In genomic region chr4:120697799-120698484, GRCm38 (mm10) we compare ENCODE assay signal across 9 mouse cellular contexts. TPM values are rescaled to one million over a fixed set of nuclear protein-coding genes. Genes with fewer than 3 reads are reported as not detected.
DNase-seq lines count a peak whose midpoint lies in the region; ATAC-seq lines count a peak whose summit lies in the region.
"Had no signal": no experiment of that assay in that cellular context is flagged by ENCODE, and none has a peak within 500 bp of the region (broad histone marks: within the 10 kb centered on the region; RNA-seq: fewer than 3 reads in every experiment).

No protein-coding gene starts in this region.

- H3K9me3 ChIP-seq in kidney, embryonic 16.5 days (ENCODE audit: low read length), result no peaks in the 10 kb centered on the region
- H3K9me3 ChIP-seq in embryonic facial prominence, embryonic 14.5 days (ENCODE audit: control insufficient read depth, low read length), result no peaks in the 10 kb centered on the region
- H3K9me3 ChIP-seq in limb, embryonic 11.5 days (ENCODE audit: control insufficient read depth, low read length), result no peaks in the 10 kb centered on the region
- no peaks in the 10 kb centered on the region for H3K9me3 ChIP-seq in neural tube, embryonic 13.5 days

- DNase-seq in kidney, postnatal 14 days, result no peak
- DNase-seq in embryonic facial prominence, embryonic 14.5 days (ENCODE audit: low spot score), result no peak
- DNase-seq in limb, embryonic 11.5 days (ENCODE audit: low spot score), result no peak
- no peak for DNase-seq in urinary bladder, postnatal 25 days (ENCODE audit: low spot score)
- DNase-seq in left cerebral cortex, postnatal 36 days (ENCODE audit: low spot score in 2 of 2), result no peak
- no peak for DNase-seq in spleen, adult 18-20 months
- DNase-seq: heart, adult 11 months had no signal

- 0 out of 2 replicates have a peak, but pooled peaks have one; percentile 24 for ATAC-seq in kidney, embryonic 16.5 days (ENCODE audit: low FRiP score, low TSS enrichment)
- no peak for ATAC-seq in embryonic facial prominence, embryonic 14.5 days (ENCODE audit: low read depth)
- ATAC-seq in limb, embryonic 11.5 days (ENCODE audit: insufficient number of reproducible peaks, low FRiP score, low TSS enrichment, low read depth), result no peak
- no peak for ATAC-seq in neural tube, embryonic 13.5 days (ENCODE audit: low read depth)

- peaks cover 26% of the 10 kb centered on the region for H3K27me3 ChIP-seq in kidney, embryonic 16.5 days (ENCODE audit: insufficient read depth, low read length)
- H3K27me3 ChIP-seq in embryonic facial prominence, embryonic 14.5 days (replicated peaks; ENCODE audit: control insufficient read depth, insufficient read depth, low read length), result peaks cover 19% of the 10 kb centered on the region
- peaks cover 17% of the 10 kb centered on the region for H3K27me3 ChIP-seq in limb, embryonic 11.5 days (ENCODE audit: control insufficient read depth, insufficient read depth, low read length)
- peaks cover 49% of the 10 kb centered on the region for H3K27me3 ChIP-seq in neural tube, embryonic 13.5 days

- no peak overlapping the region for H3K27ac ChIP-seq in kidney, embryonic 16.5 days (ENCODE audit: low read length)
- no peak overlapping the region for H3K27ac ChIP-seq in embryonic facial prominence, embryonic 14.5 days (replicated peaks; ENCODE audit: low read depth, low read length)
- no peak overlapping the region for H3K27ac ChIP-seq in limb, embryonic 11.5 days (replicated peaks; ENCODE audit: low read depth, low read length)
- H3K27ac ChIP-seq in neural tube, embryonic 13.5 days (replicated peaks), result no peak overlapping the region

- 0 out of 2 replicates have a peak, but pooled peaks cover 4% of the 10 kb centered on the region for H3K4me1 ChIP-seq in kidney, embryonic 16.5 days (ENCODE audit: insufficient read depth, low read length)
- no peaks in the 10 kb centered on the region for H3K4me1 ChIP-seq in embryonic facial prominence, embryonic 14.5 days (ENCODE audit: control insufficient read depth, insufficient read depth, low read length)
- no peaks in the 10 kb centered on the region for H3K4me1 ChIP-seq in limb, embryonic 11.5 days (ENCODE audit: control insufficient read depth, insufficient read depth, low read length)
- no peaks in the 10 kb centered on the region; the same call in 1 of the 2 replicates for H3K4me1 ChIP-seq in neural tube, embryonic 13.5 days (replicated peaks)

- peak overlapping the region; percentile 44 for H3K4me2 ChIP-seq in kidney, embryonic 16.5 days (replicated peaks; ENCODE audit: low read depth, low read length)
- H3K4me2 ChIP-seq in embryonic facial prominence, embryonic 14.5 days (ENCODE audit: low read depth, low read length), result peak overlapping the region; percentile 28; the same call in 1 of the 2 replicates
- H3K4me2 ChIP-seq in limb, embryonic 11.5 days (ENCODE audit: low read depth, severe bottlenecking), result peak overlapping the region; percentile 7; the same call in 1 of the 2 replicates
- H3K4me2 ChIP-seq in neural tube, embryonic 13.5 days, result peak overlapping the region; percentile 13; the same call in 1 of the 2 replicates

- 0 out of 2 replicates have a peak overlapping the region, but pooled peaks have one; percentile 12 for H3K4me3 ChIP-seq in kidney, embryonic 16.5 days (ENCODE audit: low read length)
- H3K4me3 ChIP-seq in embryonic facial prominence, embryonic 14.5 days (ENCODE audit: low read depth, low read length), result no peak overlapping the region
- H3K4me3 ChIP-seq in limb, embryonic 11.5 days (ENCODE audit: low read depth, low read length), result peak overlapping the region; percentile 8; the same call in 1 of the 2 replicates
- H3K4me3 ChIP-seq in neural tube, embryonic 13.5 days, result no peak overlapping the region

- intact Hi-C loops in left cerebral cortex, postnatal 36 days (cut with DNase I), result loop anchor here (10.0 kb wide), 1 partner anchor 217 kb away; no protein-coding TSS in a partner anchor

- WGBS in kidney, embryonic 16.5 days, result 13% methylated on average over 35 of the region's 35 CpGs
- WGBS in embryonic facial prominence, embryonic 14.5 days, result 18% methylated on average over 32 of the region's 35 CpGs
- WGBS in limb, embryonic 11.5 days, result 11% methylated on average over 35 of the region's 35 CpGs
- 17% methylated on average over 35 of the region's 35 CpGs for WGBS in neural tube, embryonic 13.5 days

- H3K9ac ChIP-seq in kidney, embryonic 16.5 days (replicated peaks; ENCODE audit: low read length), result no peak overlapping the region
- H3K9ac ChIP-seq in embryonic facial prominence, embryonic 14.5 days (ENCODE audit: low read depth, low read length), result no peak overlapping the region
- no peak overlapping the region for H3K9ac ChIP-seq in limb, embryonic 11.5 days (ENCODE audit: low read length)
- H3K9ac ChIP-seq in neural tube, embryonic 13.5 days, result no peak overlapping the region

- no peaks in the 10 kb centered on the region for H3K36me3 ChIP-seq in kidney, embryonic 16.5 days (ENCODE audit: insufficient read depth, low read length)
- H3K36me3 ChIP-seq in embryonic facial prominence, embryonic 14.5 days (ENCODE audit: control insufficient read depth, insufficient read depth, low read length), result no peaks in the 10 kb centered on the region
- H3K36me3 ChIP-seq in limb, embryonic 11.5 days (ENCODE audit: control insufficient read depth, insufficient read depth, low read length), result no peaks in the 10 kb centered on the region
- H3K36me3 ChIP-seq in neural tube, embryonic 13.5 days, result no peaks in the 10 kb centered on the region

RNA-seq across cellular contexts. Expression of gene Cited4, which starts 31.6 kb away (rescaled TPM):
- 10.6 and 13.1 TPM in 2 replicates for polyA plus RNA-seq in kidney, embryonic 16.5 days (2015; fragmentation: Nextera tagmentation; extraction: Ambion mirVana)
- 3.4 and 4.7 TPM in 2 replicates for polyA plus RNA-seq in embryonic facial prominence, embryonic 14.5 days (2014; fragmentation: Nextera tagmentation; extraction: Ambion mirVana)
- polyA plus RNA-seq in limb, embryonic 11.5 days (2014; fragmentation: Nextera tagmentation; extraction: Ambion mirVana), result 5.9 and 7.3 TPM in 2 replicates
- polyA plus RNA-seq in neural tube, embryonic 13.5 days (2015; fragmentation: Nextera tagmentation; extraction: Ambion mirVana), result 0.95 and 1.4 TPM in 2 replicates
- 10 to 100 TPM; 19.3 to 25.5 TPM for total RNA-seq in left cerebral cortex, postnatal 36 days (2021)

RNA-seq across cellular contexts. Expression of gene Kcnq4, which starts 50.5 kb away (rescaled TPM):
- 0.85 and 1.7 TPM in 2 replicates for polyA plus RNA-seq in kidney, embryonic 16.5 days (2015; fragmentation: Nextera tagmentation; extraction: Ambion mirVana)
- polyA plus RNA-seq in embryonic facial prominence, embryonic 14.5 days (2014; fragmentation: Nextera tagmentation; extraction: Ambion mirVana), result 3.2 and 3.9 TPM in 2 replicates
- polyA plus RNA-seq in limb, embryonic 11.5 days (2014; fragmentation: Nextera tagmentation; extraction: Ambion mirVana), result 5.1 and 6.1 TPM in 2 replicates
- polyA plus RNA-seq in neural tube, embryonic 13.5 days (2015; fragmentation: Nextera tagmentation; extraction: Ambion mirVana), result 5.0 and 5.8 TPM in 2 replicates
- total RNA-seq in left cerebral cortex, postnatal 36 days (2021), result 1 to 10 TPM; 6.5 to 7.7 TPM

Comparison
In these comparisons a context has a peak if more than half of its experiments do, and no peak if none do; other contexts are left out.
1. H3K4me3 ChIP-seq: peak in kidney, embryonic 16.5 days (single experiment) and limb, embryonic 11.5 days (single experiment); none in embryonic facial prominence, embryonic 14.5 days (single experiment) and neural tube, embryonic 13.5 days (single experiment).
2. Peak in every context shown above with its lines, with median percentiles within 50 percentile points of each other: H3K4me2 ChIP-seq.